Mouse (Mus musculus) CH12.LX (cell line): Measurements from ENCODE around the gene Bmf. TPM values are rescaled to one million over a fixed set of nuclear protein-coding genes. Genes with fewer than 3 reads are reported as not detected.
A peak's percentile ranks its signal among the peaks of the same experiment; 100 is the strongest.

ENCODE experiments used
- DNase-seq: peaks from one replicate; pipeline ENCODE4 v3.0.0-alpha.2; 2013; ENCODE audit errors: extremely low read depth
- H3K27ac ChIP-seq: 2 replicates; pipeline ENCODE4 v1.5.1; 2012; ENCODE audit warnings: low read depth, mild to moderate bottlenecking, control low read depth, moderate library complexity; ENCODE audit not compliant: insufficient read depth
- H3K27me3 ChIP-seq: replicated peaks from 2 replicates; pipeline ENCODE3; 2012; ENCODE audit warnings: inconsistent platforms
- H3K36me3 ChIP-seq, 2 experiments: replicated peaks in 1 of 2; 2 replicates each; pipeline versions ENCODE3 to v1.6.1; 2012; ENCODE audit warnings: inconsistent platforms in 1 of 2, low read length in 1 of 2, mild to moderate bottlenecking in 1 of 2, mixed read lengths in 1 of 2, moderate library complexity in 1 of 2; ENCODE audit not compliant: control insufficient read depth in 1 of 2, insufficient read depth in 1 of 2
- H3K4me1 ChIP-seq, 2 experiments: 2 replicates each; pipeline ENCODE4 v1.6.1; 2012; ENCODE audit warnings: inconsistent platforms in 1 of 2, moderate library complexity in 1 of 2; ENCODE audit not compliant: insufficient read depth in 2 of 2, control insufficient read depth in 1 of 2
- H3K4me2 ChIP-seq: 2 replicates; pipeline ENCODE4 v1.6.1; 2012; ENCODE audit warnings: low read depth, mild to moderate bottlenecking, control low read depth; ENCODE audit not compliant: poor library complexity, insufficient read depth, severe bottlenecking
- H3K4me3 ChIP-seq, 3 experiments: fragments of 150-350 bp in 1 of 3; sonication (generic) in 1 of 3; replicated peaks in 1 of 3; 2 replicates each; pipeline versions ENCODE3 to v1.5.1; 2011 to 2012; ENCODE audit warnings: low read depth in 2 of 3, low read length in 2 of 3, mild to moderate bottlenecking in 2 of 3, moderate library complexity in 2 of 3, control low read depth in 1 of 3, improper control_type of control experiment in 1 of 3, inconsistent platforms in 1 of 3, mixed read lengths in 1 of 3; ENCODE audit not compliant: poor library complexity in 1 of 3
- H3K79me2 ChIP-seq: replicated peaks from 2 replicates; pipeline ENCODE4 v1.6.1; 2012; ENCODE audit warnings: mild to moderate bottlenecking, moderate library complexity; ENCODE audit not compliant: control insufficient read depth, poor library complexity, insufficient read depth, severe bottlenecking; ENCODE audit errors: extremely low read depth
- H3K9ac ChIP-seq: 2 replicates; pipeline ENCODE4 v1.6.1; 2012; ENCODE audit warnings: low read depth, mild to moderate bottlenecking, control low read depth, moderate library complexity; ENCODE audit not compliant: insufficient read depth
- H3K9me3 ChIP-seq: replicated peaks from 2 replicates; pipeline ENCODE3; 2012; ENCODE audit warnings: low read length, inconsistent platforms, mixed read lengths
- BHLHE40 ChIP-seq: IDR thresholded peaks from 2 replicates; pipeline ENCODE4 v1.6.1; 2011; ENCODE audit warnings: mild to moderate bottlenecking, low read depth, low read length, improper control_type of control experiment
- CHD2 ChIP-seq: IDR thresholded peaks from 2 replicates; pipeline ENCODE4 v1.6.1; 2011; ENCODE audit warnings: low read length, improper control_type of control experiment
- CTCF ChIP-seq, 2 experiments: IDR thresholded peaks in 1 of 2; conservative IDR thresholded peaks in 1 of 2; 2 replicates each; pipeline ENCODE4 v1.5.1; 2011 to 2012; ENCODE audit warnings: low read depth in 2 of 2, low read length in 2 of 2, improper control_type of control experiment in 1 of 2, inconsistent platforms in 1 of 2, mild to moderate bottlenecking in 1 of 2, moderate library complexity in 1 of 2
- E2F4 ChIP-seq: IDR thresholded peaks from 2 replicates; pipeline ENCODE4 v1.6.1; 2011; ENCODE audit warnings: low read depth, low read length, improper control_type of control experiment; ENCODE audit not compliant: insufficient replicate concordance
- EP300 ChIP-seq: IDR thresholded peaks from 2 replicates; pipeline ENCODE4 v1.6.1; 2011; ENCODE audit warnings: low read length, improper control_type of control experiment
- ETS1 ChIP-seq: conservative IDR thresholded peaks from 2 replicates; pipeline ENCODE4 v1.6.1; 2012; ENCODE audit warnings: low read depth, mild to moderate bottlenecking, inconsistent platforms, low read length, improper control_type of control experiment, moderate library complexity
- GABPA ChIP-seq: IDR thresholded peaks from 2 replicates; pipeline ENCODE4 v1.6.1; 2012; ENCODE audit warnings: low read depth, low read length, improper control_type of control experiment, inconsistent platforms; ENCODE audit not compliant: insufficient replicate concordance
- IRF4 ChIP-seq: IDR thresholded peaks from 2 replicates; pipeline ENCODE4 v1.6.1; 2014; ENCODE audit warnings: low read depth, mild to moderate bottlenecking, inconsistent platforms, low read length, improper control_type of control experiment
- JUN ChIP-seq: IDR thresholded peaks from 2 replicates; pipeline ENCODE4 v1.6.1; 2011; ENCODE audit warnings: low read depth, mild to moderate bottlenecking, low read length, improper control_type of control experiment, moderate library complexity; ENCODE audit not compliant: insufficient read depth
- JUND ChIP-seq: conservative IDR thresholded peaks from 2 replicates; pipeline ENCODE4 v1.6.1; 2011; ENCODE audit warnings: low read depth, low read length, improper control_type of control experiment
- KAT2A ChIP-seq: IDR thresholded peaks from 2 replicates; pipeline ENCODE4 v1.6.1; 2012; ENCODE audit warnings: low read length, improper control_type of control experiment, inconsistent platforms; ENCODE audit not compliant: insufficient replicate concordance
- MAFK ChIP-seq: IDR thresholded peaks from 2 replicates; pipeline ENCODE4 v1.6.1; 2011; ENCODE audit warnings: low read length, improper control_type of control experiment; ENCODE audit not compliant: insufficient replicate concordance
- MAX ChIP-seq: IDR thresholded peaks from 2 replicates; pipeline ENCODE4 v1.6.1; 2011; ENCODE audit warnings: low read length, improper control_type of control experiment
- MAZ ChIP-seq: IDR thresholded peaks from 2 replicates; pipeline ENCODE4 v1.6.1; 2012; ENCODE audit warnings: low read depth, mild to moderate bottlenecking, inconsistent platforms, low read length, improper control_type of control experiment, moderate library complexity
- MEF2A ChIP-seq: IDR thresholded peaks from 2 replicates; pipeline ENCODE4 v1.6.1; 2014; ENCODE audit warnings: low read depth, mild to moderate bottlenecking, inconsistent platforms, low read length, improper control_type of control experiment, borderline replicate concordance
- MXI1 ChIP-seq: IDR thresholded peaks from 2 replicates; pipeline ENCODE4 v1.6.1; 2011; ENCODE audit warnings: mild to moderate bottlenecking, low read depth, low read length, improper control_type of control experiment
- MYC ChIP-seq: IDR thresholded peaks from 2 replicates; pipeline ENCODE4 v1.6.1; 2011; ENCODE audit warnings: low read depth, mild to moderate bottlenecking, improper control_type of control experiment, low read length
- NELFE ChIP-seq: IDR thresholded peaks from 2 replicates; pipeline ENCODE4 v1.6.1; 2011; ENCODE audit warnings: low read depth, low read length, improper control_type of control experiment
- NRF1 ChIP-seq: IDR thresholded peaks from 2 replicates; pipeline ENCODE4 v1.6.1; 2014; ENCODE audit warnings: low read depth, mild to moderate bottlenecking, inconsistent platforms, low read length, improper control_type of control experiment, moderate library complexity
- POLR2A ChIP-seq: IDR thresholded peaks from 2 replicates; pipeline ENCODE4 v1.6.1; 2011; ENCODE audit warnings: low read depth, mild to moderate bottlenecking, improper control_type of control experiment, low read length
- POLR2AphosphoS2 ChIP-seq: IDR thresholded peaks from 2 replicates; pipeline ENCODE4 v1.6.1; 2011; ENCODE audit warnings: low read depth, low read length, improper control_type of control experiment
- RAD21 ChIP-seq: IDR thresholded peaks from 2 replicates; pipeline ENCODE4 v1.6.1; 2011; ENCODE audit warnings: low read depth, mild to moderate bottlenecking, low read length, improper control_type of control experiment, moderate library complexity
- RCOR1 ChIP-seq: conservative IDR thresholded peaks from 2 replicates; pipeline ENCODE4 v1.6.1; 2012; ENCODE audit warnings: low read depth, mild to moderate bottlenecking, inconsistent platforms, low read length, improper control_type of control experiment
- SIN3A ChIP-seq: IDR thresholded peaks from 2 replicates; pipeline ENCODE4 v1.6.1; 2012; ENCODE audit warnings: low read length, improper control_type of control experiment, inconsistent platforms
- SMC3 ChIP-seq: IDR thresholded peaks from 2 replicates; pipeline ENCODE4 v1.6.1; 2011; ENCODE audit warnings: low read depth, low read length, improper control_type of control experiment
- TBP ChIP-seq: conservative IDR thresholded peaks from 2 replicates; pipeline ENCODE4 v1.6.1; 2011; ENCODE audit warnings: low read depth, low read length, improper control_type of control experiment
- TCF12 ChIP-seq: IDR thresholded peaks from 2 replicates; pipeline ENCODE4 v1.6.1; 2014; ENCODE audit warnings: low read depth, mild to moderate bottlenecking, inconsistent platforms, low read length, improper control_type of control experiment
- UBTF ChIP-seq: IDR thresholded peaks from 2 replicates; pipeline ENCODE4 v1.6.1; 2012; ENCODE audit warnings: low read depth, mild to moderate bottlenecking, inconsistent platforms, low read length, improper control_type of control experiment, moderate library complexity
- USF1 ChIP-seq: IDR thresholded peaks from 2 replicates; pipeline ENCODE4 v1.6.1; 2014; ENCODE audit warnings: low read depth, mild to moderate bottlenecking, inconsistent platforms, low read length, improper control_type of control experiment
- USF2 ChIP-seq: conservative IDR thresholded peaks from 2 replicates; pipeline ENCODE4 v1.6.1; 2011; ENCODE audit warnings: low read depth, low read length, improper control_type of control experiment
- ZC3H11A ChIP-seq: IDR thresholded peaks from 2 replicates; pipeline ENCODE4 v1.6.1; 2012; ENCODE audit warnings: low read depth, mild to moderate bottlenecking, inconsistent platforms, low read length, improper control_type of control experiment
- ZMIZ1 ChIP-seq: IDR thresholded peaks from 2 replicates; pipeline ENCODE4 v1.6.1; 2012; ENCODE audit warnings: low read depth, mild to moderate bottlenecking, inconsistent platforms, low read length, improper control_type of control experiment
- ZNF384 ChIP-seq: IDR thresholded peaks from 2 replicates; pipeline ENCODE4 v1.6.1; 2012; ENCODE audit warnings: low read depth, low read length, improper control_type of control experiment, inconsistent platforms
- dilution Hi-C: fragments of 300-500 bp; cut with MboI; formaldehyde crosslinking; loops from 2 replicates; pipeline ENCODE4 v1.14.3; 2020; ENCODE audit warnings: low sequenced_read_pairs; ENCODE audit not compliant: extremely low pct_unique_long_range_greater_than_20kb, extremely low pct_ligation_motif_present
- in situ Hi-C: fragments of 300-500 bp; cut with MboI; formaldehyde crosslinking; loops from 3 replicates; pipeline ENCODE4 v1.14.3; 2019; ENCODE audit warnings: low sequenced_read_pairs, low pct_ligation_motif_present, low pct_unique_long_range_greater_than_20kb, mixed read lengths
- polyA plus RNA-seq: library from polyadenylated mRNA; unstranded; fragments of >175 nt; gene quantifications from 2 replicates; pipeline ENCODE4 v1.2.1, GENCODE M21; 2012; ENCODE audit warnings: low read depth; ENCODE audit not compliant: insufficient read length
- total RNA-seq, 2 experiments: library from RNA; depleted of rRNA; stranded (reverse); fragments of 300-350 nt in 1 of 2; fragments of >200 nt in 1 of 2; gene quantifications; 2 replicates each; pipeline ENCODE4 v1.2.3; 2012 to 2014

Bmf gene
- total and polyA plus RNA-seq, 3 experiments, result 1.4 to 5.6 (median 2.6) TPM

DNA sequence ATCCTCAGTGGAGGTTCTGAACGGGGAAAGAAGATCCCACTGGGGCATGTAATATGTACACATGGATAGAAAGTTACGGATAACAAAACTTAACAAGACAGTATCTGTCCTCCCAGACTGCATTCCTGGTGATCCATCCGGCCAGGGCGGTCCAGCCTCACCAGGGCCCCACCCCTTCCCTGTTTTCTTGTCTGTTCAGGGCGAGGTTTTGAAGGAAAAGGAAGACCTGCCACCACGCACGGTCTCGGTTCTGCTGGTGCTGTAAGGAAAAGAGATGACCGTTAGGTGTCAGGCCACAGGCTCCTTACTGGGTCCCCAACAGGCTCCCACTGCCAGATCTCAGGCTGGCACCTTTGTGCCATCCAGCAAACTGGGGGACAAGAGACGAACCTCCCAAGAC lies 17.1 kb downstream of the Bmf start:
- peaks cover 0 to 3% of the 10 kb centered on the region in 2 experiments for H3K36me3 ChIP-seq
- no peaks in the 10 kb centered on the region for H3K79me2 ChIP-seq
- DNase-seq, result no peak
- dilution Hi-C loops, result no loop called here
- H3K4me2 ChIP-seq, result no peak overlapping the region
- H3K9ac ChIP-seq, result no peak overlapping the region
- H3K4me1 ChIP-seq, result peaks cover 14 to 31% of the 10 kb centered on the region in 2 experiments
- in situ Hi-C loops, result no loop called here
- no peak for TF ChIP-seq NRF1
- TF ChIP-seq SMC3, result no peak
- no peak for TF ChIP-seq MEF2A
- TF ChIP-seq UBTF, result no peak
- no peak for TF ChIP-seq MAFK
- no peak for TF ChIP-seq ZMIZ1
- no peak for TF ChIP-seq MAZ
- no peak for TF ChIP-seq MAX
- no peak for TF ChIP-seq RCOR1
- no peak for TF ChIP-seq POLR2A
- no peak for TF ChIP-seq KAT2A
- TF ChIP-seq MYC, result no peak
- no peak for TF ChIP-seq GABPA
- no peak for TF ChIP-seq ETS1
- no peak for TF ChIP-seq JUND
- TF ChIP-seq NELFE, result no peak
- no peak for TF ChIP-seq E2F4
- TF ChIP-seq TBP, result no peak
- TF ChIP-seq MXI1, result no peak
- TF ChIP-seq, all 38 proteins: peak for 0
- H3K27ac ChIP-seq, result no peak overlapping the region
- no peak overlapping the region for H3K4me3 ChIP-seq
- no peaks in the 10 kb centered on the region for H3K27me3 ChIP-seq
- H3K9me3 ChIP-seq, result no peaks in the 10 kb centered on the region

DNA sequence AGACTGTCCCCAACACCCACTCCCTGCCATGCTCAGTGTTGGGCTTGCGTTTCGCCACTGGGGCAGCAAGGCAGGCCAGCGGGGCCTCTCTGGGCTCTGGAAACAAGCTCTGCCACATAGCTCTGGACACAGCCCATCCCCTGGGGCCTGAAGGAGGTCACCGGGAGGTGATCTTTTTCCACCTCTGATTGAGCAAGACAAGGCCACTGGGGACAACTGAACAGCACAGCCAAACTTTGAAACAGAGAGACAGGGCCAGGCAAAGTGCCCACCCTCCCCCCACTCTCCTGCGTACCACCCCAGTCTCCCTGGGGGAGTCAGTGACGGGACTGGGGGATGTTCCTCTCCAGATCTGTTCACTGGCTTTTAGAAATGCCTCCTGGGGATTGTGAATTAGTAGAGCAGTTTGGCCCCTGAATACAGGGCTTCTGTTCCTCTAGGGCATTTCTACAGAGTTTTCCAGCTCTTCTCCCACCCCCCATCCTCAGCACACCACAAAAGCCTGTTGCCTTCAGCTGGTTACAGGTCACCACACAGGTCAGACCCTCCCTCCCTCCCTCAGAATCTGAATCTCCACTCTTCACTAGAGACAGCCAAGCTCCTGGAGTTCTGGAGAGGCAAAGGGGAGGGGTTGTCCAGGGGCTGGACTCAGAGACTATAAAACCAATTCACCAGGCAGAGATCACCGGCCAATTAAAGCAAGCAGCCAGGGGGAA lies 19.9 kb downstream of the Bmf start:
- H3K36me3 ChIP-seq, result peaks cover 0 to 3% of the 10 kb centered on the region in 2 experiments
- H3K27me3 ChIP-seq, result no peaks in the 10 kb centered on the region
- no peak overlapping the region for H3K27ac ChIP-seq
- no peak for DNase-seq
- H3K4me1 ChIP-seq, result peaks cover 18 to 35% of the 10 kb centered on the region in 2 experiments
- dilution Hi-C loops, result no loop called here
- no peaks in the 10 kb centered on the region for H3K9me3 ChIP-seq
- H3K4me3 ChIP-seq, result no peak overlapping the region
- H3K9ac ChIP-seq, result no peak overlapping the region; the same call in 1 of the 2 replicates
- H3K79me2 ChIP-seq, result no peaks in the 10 kb centered on the region
- in situ Hi-C loops, result no loop called here
- 0 out of 2 replicates have a peak overlapping the region, but pooled peaks have one; percentile 21 for H3K4me2 ChIP-seq
- TF ChIP-seq JUND, result no peak
- TF ChIP-seq MXI1, result no peak
- no peak for TF ChIP-seq SMC3
- TF ChIP-seq ZNF384, result no peak
- TF ChIP-seq IRF4, result peak; percentile 48
- no peak for TF ChIP-seq JUN
- no peak for TF ChIP-seq RAD21
- TF ChIP-seq ZC3H11A, result no peak
- TF ChIP-seq BHLHE40, result peak; percentile 20; the same call in 1 of the 2 replicates
- TF ChIP-seq SIN3A, result no peak
- TF ChIP-seq MAFK, result no peak
- no peak for TF ChIP-seq POLR2AphosphoS2
- no peak for TF ChIP-seq USF1
- no peak for TF ChIP-seq CTCF (conservative IDR thresholded peaks at IDR 0.05 in 1 of 2, IDR thresholded peaks at IDR 0.05 in 1 of 2; ENCODE audit: low read depth in 2 of 2, low read length in 2 of 2)
- TF ChIP-seq TCF12, result peak; percentile 21; the same call in 1 of the 2 replicates
- TF ChIP-seq EP300, result peak; percentile 24; the same call in 1 of the 2 replicates
- TF ChIP-seq UBTF, result no peak
- no peak for TF ChIP-seq GABPA
- no peak for TF ChIP-seq MYC
- 0 out of 2 replicates have a peak, but pooled peaks have one; percentile 19 for TF ChIP-seq CHD2
- TF ChIP-seq USF2, result no peak
